Mouse (Mus musculus): ENCODE measurements around the gene Nek4.

DNA sequence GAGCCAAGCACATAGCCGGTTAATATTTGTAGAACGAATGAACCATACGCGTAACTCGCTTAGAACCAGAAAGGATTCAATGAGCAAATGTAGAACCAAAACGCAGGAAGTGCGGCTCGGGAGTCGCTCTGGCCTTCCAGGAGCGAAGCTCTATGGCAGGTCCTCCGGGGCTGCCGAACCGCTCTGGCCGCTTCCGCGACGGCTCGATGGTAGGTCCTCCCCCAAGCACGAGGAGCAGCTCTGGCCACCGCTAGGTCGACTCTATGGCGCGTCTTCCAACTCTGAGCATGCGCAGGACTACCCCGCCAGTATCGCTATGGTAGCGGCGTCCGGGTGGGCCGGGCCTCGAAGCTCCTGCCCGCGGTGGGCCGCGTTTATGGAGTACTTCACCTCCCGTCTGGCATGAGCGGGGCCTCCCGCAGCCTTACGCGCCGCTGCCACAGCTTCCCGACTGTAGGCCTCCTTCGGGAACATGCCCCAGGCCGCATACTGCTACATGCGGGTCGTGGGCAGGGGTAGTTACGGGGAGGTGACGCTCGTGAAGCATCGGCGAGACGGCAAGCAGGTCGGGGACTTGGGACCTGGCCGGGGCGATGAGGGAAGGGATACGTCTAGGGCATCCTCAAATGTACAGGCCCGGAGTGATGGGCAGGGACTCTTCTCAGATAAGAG lies at the start of gene Nek4:
- TF ChIP-seq GATA1 (IDR thresholded peaks at IDR 0.05; ENCODE audit: low read length) (no peak), TAL1 (IDR thresholded peaks at IDR 0.05; ENCODE audit: low read length) (no peak)
